Mouse (Mus musculus) limb, embryonic 14.5 days (tissue): ENCODE measurements at regions not wholly inside any gene's neighbourhood (a gene's known extent, or its start where the extent isn't known, plus 50 kb on each side); places are given as distances from the start of the nearest gene placed in this dataset.
A peak's percentile ranks its signal among the peaks of the same experiment; 100 is the strongest.

Experiments
- ATAC-seq: fragments of 200-750 bp; cut with Nextera tagmentation; 2 replicates; pipeline ENCODE4 v1.8.0; 2017; ENCODE audit warnings: low read depth, moderate number of reproducible peaks, moderate TSS enrichment; ENCODE audit not compliant: low FRiP score
- DNase-seq: peaks from one replicate; pipeline ENCODE4 v3.0.0-alpha.2; 2015; ENCODE audit warnings: low spot score
- H3K27ac ChIP-seq: fragments of 300-500 bp; sonication (generic); replicated peaks from 2 replicates; pipeline ENCODE4 v1.5.1; 2014; ENCODE audit warnings: low read depth, mild to moderate bottlenecking, low read length, moderate library complexity, mixed read lengths
- H3K27me3 ChIP-seq: fragments of 300-500 bp; sonication (generic); 2 replicates; pipeline ENCODE4 v1.6.1; 2014; ENCODE audit warnings: low read length, mixed read lengths; ENCODE audit not compliant: control insufficient read depth, insufficient read depth
- H3K36me3 ChIP-seq: fragments of 300-500 bp; sonication (generic); 2 replicates; pipeline ENCODE4 v1.6.1; 2014; ENCODE audit warnings: mild to moderate bottlenecking, low read length, moderate library complexity, mixed read lengths; ENCODE audit not compliant: control insufficient read depth, insufficient read depth
- H3K4me1 ChIP-seq: fragments of 300-500 bp; sonication (generic); 2 replicates; pipeline ENCODE4 v1.6.1; 2014; ENCODE audit warnings: antibody characterized with exemption, low read length, mixed read lengths; ENCODE audit not compliant: control insufficient read depth, insufficient read depth
- H3K4me2 ChIP-seq: fragments of 300-500 bp; sonication (generic); replicated peaks from 2 replicates; pipeline ENCODE4 v1.6.1; 2014; ENCODE audit warnings: low read depth, mild to moderate bottlenecking, low read length, moderate library complexity; ENCODE audit not compliant: severe bottlenecking
- H3K4me3 ChIP-seq: fragments of 300-500 bp; sonication (generic); replicated peaks from 2 replicates; pipeline ENCODE4 v1.5.1; 2014; ENCODE audit warnings: low read length
- H3K9ac ChIP-seq: fragments of 300-500 bp; sonication (generic); 2 replicates; pipeline ENCODE4 v1.6.1; 2014; ENCODE audit warnings: mild to moderate bottlenecking, low read depth, low read length, moderate library complexity; ENCODE audit not compliant: severe bottlenecking
- H3K9me3 ChIP-seq: fragments of 300-500 bp; sonication (generic); 2 replicates; pipeline ENCODE4 v1.6.1; 2016; ENCODE audit warnings: low read length; ENCODE audit not compliant: control insufficient read depth
- POLR2A ChIP-seq: fragments of 200-500 bp; IDR thresholded peaks from 2 replicates; pipeline ENCODE4 v1.8.0; 2012; ENCODE audit warnings: inconsistent platforms, mild to moderate bottlenecking, moderate library complexity, borderline replicate concordance; ENCODE audit not compliant: insufficient read depth, insufficient read length; ENCODE audit errors: extremely low read depth
- WGBS: fragments of 180-500 bp; shearing (Covaris S2); extraction: QIAGEN DNeasy Blood & Tissue Kit; methylation state at CpG from one replicate; pipeline ENCODE4 v1.1.7; 2014; 5-methylcytosine and 5-hydroxymethylcytosine counted together

- no peak overlapping the region for H3K4me2 ChIP-seq
- no peaks in the 10 kb centered on the region for H3K9me3 ChIP-seq
- no peaks in the 10 kb centered on the region for H3K27me3 ChIP-seq
- no peak overlapping the region for H3K9ac ChIP-seq
- WGBS: 76% methylated on average over 2 of the region's 2 CpGs
- no peak for TF ChIP-seq POLR2A
- no peak overlapping the region for H3K27ac ChIP-seq
- no peak overlapping the region for H3K4me3 ChIP-seq
- H3K4me1 ChIP-seq: no peaks in the 10 kb centered on the region
- ATAC-seq: no peak
- no peak for DNase-seq
- H3K36me3 ChIP-seq: no peaks in the 10 kb centered on the region
These were observed 91.5 kb downstream of the Fam84b start for GRCm38 (mm10) chr15:60762071-60762470.

GRCm38 (mm10) chr15:60760015-60760437 lies 93.6 kb downstream of the Fam84b start:
- WGBS: 33% methylated on average over 6 of the region's 6 CpGs
- ATAC-seq: peak; percentile 53; the same call in 1 of the 2 replicates
- no peak overlapping the region for H3K4me2 ChIP-seq

GRCm38 (mm10) chr15:60754246-60754645 lies 99.3 kb downstream of the Fam84b start:
- 89% methylated on average over 5 of the region's 5 CpGs for WGBS
- no peak for DNase-seq
- no peak overlapping the region for H3K4me3 ChIP-seq
- no peaks in the 10 kb centered on the region for H3K36me3 ChIP-seq
- H3K27ac ChIP-seq: no peak overlapping the region
- H3K9me3 ChIP-seq: no peaks in the 10 kb centered on the region
- H3K27me3 ChIP-seq: no peaks in the 10 kb centered on the region
- no peak for TF ChIP-seq POLR2A
- no peak for ATAC-seq
- H3K9ac ChIP-seq: no peak overlapping the region
- H3K4me2 ChIP-seq: no peak overlapping the region
- H3K4me1 ChIP-seq: no peaks in the 10 kb centered on the region

More at GRCm38 (mm10) chr15:60760015-60760437, 93.6 kb downstream of the Fam84b start:
- no peaks in the 10 kb centered on the region for H3K4me1 ChIP-seq
- no peaks in the 10 kb centered on the region for H3K27me3 ChIP-seq
- peak; percentile 14 for DNase-seq
- no peak overlapping the region for H3K4me3 ChIP-seq
- no peaks in the 10 kb centered on the region for H3K36me3 ChIP-seq
- H3K27ac ChIP-seq: no peak overlapping the region
- TF ChIP-seq POLR2A: no peak
- H3K9me3 ChIP-seq: no peaks in the 10 kb centered on the region
- no peak overlapping the region for H3K9ac ChIP-seq

- no peak overlapping the region for H3K9ac ChIP-seq
- H3K4me3 ChIP-seq: no peak overlapping the region
- H3K27me3 ChIP-seq: no peaks in the 10 kb centered on the region
- H3K4me1 ChIP-seq: no peaks in the 10 kb centered on the region
- no peak overlapping the region for H3K4me2 ChIP-seq
- whole genome bisulfite sequencing: 61% methylated on average over 2 of the region's 2 CpGs
- DNase-seq (no peak), ATAC-seq (no peak)
- no peak for TF ChIP-seq POLR2A
- H3K9me3 ChIP-seq: no peaks in the 10 kb centered on the region
- no peaks in the 10 kb centered on the region for H3K36me3 ChIP-seq
- no peak overlapping the region for H3K27ac ChIP-seq
These were observed 114.0 kb downstream of the Fam84b start for GRCm38 (mm10) chr15:60739598-60739997.

GRCm38 (mm10) chr15:60738258-60738657 lies 115.3 kb downstream of the Fam84b start:
- 81% methylated on average over 3 of the region's 3 CpGs for WGBS
- no peak for DNase-seq
- no peak overlapping the region for H3K27ac ChIP-seq
- no peak overlapping the region for H3K4me3 ChIP-seq
- no peaks in the 10 kb centered on the region for H3K9me3 ChIP-seq
- no peak overlapping the region for H3K9ac ChIP-seq
- no peaks in the 10 kb centered on the region for H3K4me1 ChIP-seq
- H3K27me3 ChIP-seq: no peaks in the 10 kb centered on the region
- no peaks in the 10 kb centered on the region for H3K36me3 ChIP-seq
- no peak for ATAC-seq
- no peak for TF ChIP-seq POLR2A
- no peak overlapping the region for H3K4me2 ChIP-seq

GRCm38 (mm10) chr15:60732416-60732815 lies 121.2 kb downstream of the Fam84b start:
- DNase-seq: no peak
- H3K4me3 ChIP-seq: no peak overlapping the region
- H3K9me3 ChIP-seq: no peaks in the 10 kb centered on the region
- H3K4me2 ChIP-seq: no peak overlapping the region
- no peaks in the 10 kb centered on the region for H3K36me3 ChIP-seq
- ATAC-seq: no peak
- no peak for TF ChIP-seq POLR2A
- H3K27ac ChIP-seq: no peak overlapping the region
- no peaks in the 10 kb centered on the region for H3K4me1 ChIP-seq
- no peaks in the 10 kb centered on the region for H3K27me3 ChIP-seq
- no peak overlapping the region for H3K9ac ChIP-seq
